Mouse (Mus musculus): ENCODE data around the gene Tmem110.
A peak's percentile ranks its signal among the peaks of the same experiment; 100 is the strongest.

Gene Tmem110

GRCm38 (mm10) chr14:30862368-30862767, 37.0 kb downstream of the Tmem110 start:
- DNase-seq (ENCODE audit: low read depth, low spot score) = no peak

- peak; percentile 47 for DNase-seq (ENCODE audit: low read depth, low spot score)
These were observed 39.9 kb downstream of the Tmem110 start for GRCm38 (mm10) chr14:30865311-30865710.

- peak; percentile 79 for DNase-seq (ENCODE audit: low read depth, low spot score)
These were observed 41.7 kb downstream of the Tmem110 start for GRCm38 (mm10) chr14:30867042-30867441.

DNA sequence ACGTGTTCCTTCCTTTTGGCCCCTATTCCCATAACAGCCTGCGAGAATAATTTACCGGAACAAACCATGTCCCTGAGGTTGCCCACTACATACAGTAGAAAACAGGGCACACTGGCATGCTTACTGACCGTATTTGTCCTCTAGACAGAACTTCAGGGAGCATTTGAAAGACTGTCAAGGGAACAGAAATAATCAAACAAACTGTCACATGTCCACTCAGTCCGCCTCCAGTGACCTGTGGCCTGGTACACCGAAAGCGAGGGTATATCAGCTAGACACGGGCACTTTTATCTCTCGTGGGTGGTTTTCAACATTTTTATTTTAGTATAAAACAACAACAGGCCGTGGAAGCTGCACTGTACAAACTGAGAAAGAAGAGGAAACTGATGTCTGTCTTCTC, 43.4 kb downstream of the Tmem110 start:
- no peak for DNase-seq (ENCODE audit: low read depth, low spot score)

- peak; percentile 65 for DNase-seq (ENCODE audit: low read depth, low spot score)
These were observed 44.0 kb downstream of the Tmem110 start for GRCm38 (mm10) chr14:30869391-30869801.

DNA sequence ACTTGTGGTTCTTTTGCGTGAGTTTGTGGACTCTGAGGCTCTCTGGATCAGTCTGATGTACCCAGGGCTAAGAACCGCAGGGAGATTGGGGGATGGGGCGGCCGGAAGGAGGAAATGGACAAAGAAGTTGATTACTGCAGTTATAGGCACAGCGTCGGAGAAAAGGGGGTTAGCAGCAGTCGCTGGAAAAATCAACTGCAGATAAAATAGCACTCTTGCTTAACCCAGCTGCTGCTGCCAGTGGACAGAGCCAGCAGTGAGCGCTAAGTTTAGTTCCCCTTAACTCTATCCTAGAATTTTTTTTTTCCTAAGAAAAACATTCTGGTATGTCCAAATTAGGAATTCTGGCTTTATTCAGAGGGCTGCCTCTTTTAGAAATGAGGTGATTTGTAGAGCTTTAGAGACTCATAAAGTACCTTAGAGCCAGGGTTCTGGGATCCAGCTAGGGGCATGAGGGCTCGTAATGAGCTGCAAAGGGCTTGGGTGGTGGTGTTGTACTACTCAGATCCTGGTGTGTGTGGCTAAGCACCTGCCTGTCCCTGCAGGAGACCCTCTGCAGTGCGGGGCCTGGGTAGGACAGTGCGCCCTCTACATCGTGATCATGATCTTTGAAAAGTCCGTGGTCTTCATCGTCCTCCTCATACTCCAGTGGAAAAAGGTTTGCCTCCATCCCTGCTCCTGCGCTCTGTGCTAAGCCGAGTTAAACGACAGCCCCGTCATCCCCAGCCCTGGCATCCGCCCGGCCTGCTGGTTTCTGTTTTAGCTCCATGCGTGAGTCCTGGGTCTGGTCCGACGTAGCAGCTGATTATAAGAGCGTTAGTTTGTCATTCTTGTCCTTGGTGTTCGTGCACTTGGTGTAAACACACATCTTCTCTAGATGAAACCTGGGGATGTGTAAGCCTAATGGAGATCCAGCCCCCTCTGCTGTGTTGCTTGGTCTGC, 45.1 kb downstream of the Tmem110 start:
- no peak for DNase-seq (ENCODE audit: low read depth, low spot score)

DNA sequence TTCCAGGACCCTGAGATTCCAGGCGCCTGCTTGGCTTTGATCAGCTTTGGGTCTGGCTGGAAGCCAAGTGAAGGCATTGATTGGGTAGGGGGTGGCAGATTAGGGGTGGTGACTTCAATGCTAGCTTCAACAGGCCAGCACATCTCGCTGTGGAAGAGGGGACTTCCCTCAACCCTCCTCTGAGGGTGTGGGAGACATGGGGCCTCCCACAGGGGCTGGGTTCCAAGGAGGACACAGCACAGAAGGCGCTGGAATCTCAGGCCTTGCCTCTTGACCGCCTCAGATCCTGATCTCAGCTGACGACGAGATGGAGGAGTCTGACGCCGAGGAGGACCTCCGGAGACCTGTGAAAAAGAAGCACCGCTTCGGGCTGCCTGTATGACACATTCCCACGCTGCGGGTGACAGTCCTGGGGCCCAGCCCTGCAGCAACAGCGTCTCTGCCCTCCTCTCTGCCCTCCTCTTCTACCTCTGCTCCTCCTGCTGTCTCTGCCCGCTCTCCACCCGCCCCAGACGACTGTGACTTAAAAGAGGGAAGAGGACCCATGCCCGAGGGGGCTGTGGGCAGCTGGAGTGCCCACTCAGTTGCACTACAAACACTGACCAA, 48.8 kb downstream of the Tmem110 start:
- no peak for DNase-seq (ENCODE audit: low read depth, low spot score)

DNA sequence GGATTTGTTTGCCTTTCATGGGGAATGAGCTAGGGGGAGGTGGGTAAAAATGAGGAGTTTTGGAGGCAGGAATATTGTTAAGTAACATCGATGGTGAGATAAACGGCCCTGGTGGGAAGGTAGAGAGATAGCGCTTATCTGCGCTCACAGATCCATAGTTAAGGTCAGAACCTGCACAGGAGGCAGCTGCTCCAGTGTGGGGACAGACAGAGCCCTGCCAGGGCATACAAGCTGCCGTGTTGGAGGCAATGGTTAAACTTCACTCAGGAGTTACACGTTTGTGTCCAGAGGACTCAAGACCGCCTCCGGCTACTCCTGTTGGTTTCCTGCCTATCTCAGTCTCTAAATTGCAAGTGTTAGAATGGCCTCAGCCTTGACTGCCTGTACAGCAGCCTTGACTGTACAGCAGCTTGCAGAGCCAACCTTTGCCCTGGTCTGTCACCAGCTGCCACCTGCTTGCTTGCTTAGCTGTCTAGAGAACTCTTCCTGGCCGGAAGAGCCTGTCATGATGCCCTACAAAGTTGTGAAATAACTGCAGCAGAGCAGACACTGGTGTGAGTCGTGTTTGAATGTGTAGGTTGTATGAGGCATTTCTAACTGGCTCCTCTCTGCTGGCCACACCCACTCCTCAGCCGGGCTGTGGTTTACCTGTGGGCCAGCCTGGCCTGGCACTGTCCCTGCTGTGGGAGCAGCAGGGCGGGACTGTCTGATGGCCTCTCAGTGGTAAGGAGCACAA, 49.9 kb downstream of the Tmem110 start:
- DNase-seq (ENCODE audit: low read depth, low spot score) = no peak

DNA sequence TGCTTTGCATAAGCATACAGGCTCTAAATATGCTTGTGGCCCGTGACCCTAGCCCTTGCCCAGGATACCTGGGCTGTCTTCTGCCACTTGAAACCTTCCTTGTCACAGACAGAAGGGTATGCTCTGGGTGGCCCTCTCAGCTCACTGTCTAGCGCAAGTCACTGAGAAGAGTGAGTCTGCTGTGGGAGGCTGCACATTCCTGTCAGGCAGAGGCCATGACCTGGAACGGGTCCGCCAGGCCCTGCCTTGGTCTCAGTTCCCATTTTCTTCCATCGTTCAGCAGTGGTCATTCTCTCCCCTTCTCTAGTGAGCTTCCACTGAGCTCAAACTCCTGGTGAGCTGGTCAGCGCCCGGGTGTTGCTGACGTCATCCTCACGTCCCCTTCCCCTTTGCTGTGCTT, 50.6 kb downstream of the Tmem110 start:
- no peak for DNase-seq (ENCODE audit: low read depth, low spot score)

GRCm38 (mm10) chr14:30876451-30876850, 51.1 kb downstream of the Tmem110 start:
- DNase-seq (ENCODE audit: low read depth, low spot score) = no peak

GRCm38 (mm10) chr14:30877827-30878226, 52.4 kb downstream of the Tmem110 start:
- no peak for DNase-seq (ENCODE audit: low read depth, low spot score)

DNA sequence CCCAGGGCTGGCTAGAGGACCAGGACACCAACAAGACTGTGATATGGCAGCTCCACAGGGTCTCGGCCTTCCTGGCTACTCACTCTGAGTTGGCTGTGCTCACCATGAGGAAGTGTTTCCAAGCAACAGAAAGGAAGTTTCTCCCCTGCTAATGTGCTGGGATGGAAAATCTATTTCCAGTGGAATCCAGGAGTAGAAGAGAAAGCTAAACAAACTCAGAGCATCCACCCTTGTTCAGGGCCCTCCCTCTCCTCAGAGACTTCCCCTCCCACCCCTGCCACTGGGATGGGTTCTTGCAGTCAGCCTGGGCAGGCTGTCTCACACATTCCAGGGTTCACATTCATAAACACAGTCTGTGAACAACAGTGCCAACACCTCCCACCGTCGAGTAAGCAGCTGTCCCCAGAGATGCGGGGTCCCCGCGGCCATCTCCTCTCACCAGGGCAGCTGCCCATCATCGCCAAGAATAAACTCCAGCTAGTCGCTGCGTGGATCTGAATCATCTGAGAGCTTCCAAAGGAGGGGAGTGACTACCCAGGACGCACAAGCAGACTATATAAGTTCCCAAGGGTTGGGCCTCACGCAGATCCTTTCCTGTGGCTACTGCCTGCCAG, 53.7 kb downstream of the Tmem110 start, which contains the start of gene Mustn1:
Gene Mustn1 (plus strand): TSS at position 243 of the 614 bp plus-strand sequence.
- DNase-seq (ENCODE audit: low read depth, low spot score) = no peak

DNA sequence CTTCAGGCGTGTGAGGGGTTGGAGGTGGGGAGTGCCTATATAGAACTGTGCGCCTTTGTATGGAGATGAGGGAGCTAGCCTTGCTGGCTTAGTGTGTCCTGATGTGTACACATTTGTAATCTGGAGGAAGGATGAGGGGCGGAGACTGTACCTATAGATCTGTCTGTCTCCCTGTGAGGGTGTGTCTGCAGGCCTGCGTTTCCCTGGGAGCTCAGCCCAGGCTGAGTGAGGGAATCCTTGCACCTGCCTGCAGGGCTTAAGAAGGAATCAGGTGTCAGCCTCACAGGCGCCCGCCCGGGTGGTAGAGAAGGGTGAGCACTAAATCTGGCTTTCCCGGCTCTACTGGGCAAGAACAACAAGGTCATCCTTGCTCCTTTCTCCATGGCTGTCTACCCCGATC, 54.4 kb downstream of the Tmem110 start:
- peak; percentile 53 for DNase-seq (ENCODE audit: low read depth, low spot score)

GRCm38 (mm10) chr14:30880251-30880650, 54.9 kb downstream of the Tmem110 start:
- DNase-seq (ENCODE audit: low read depth, low spot score) = no peak

GRCm38 (mm10) chr14:30880811-30881717, 55.7 kb downstream of the Tmem110 start:
- peak; percentile 56 for DNase-seq (ENCODE audit: low read depth, low spot score)

DNA sequence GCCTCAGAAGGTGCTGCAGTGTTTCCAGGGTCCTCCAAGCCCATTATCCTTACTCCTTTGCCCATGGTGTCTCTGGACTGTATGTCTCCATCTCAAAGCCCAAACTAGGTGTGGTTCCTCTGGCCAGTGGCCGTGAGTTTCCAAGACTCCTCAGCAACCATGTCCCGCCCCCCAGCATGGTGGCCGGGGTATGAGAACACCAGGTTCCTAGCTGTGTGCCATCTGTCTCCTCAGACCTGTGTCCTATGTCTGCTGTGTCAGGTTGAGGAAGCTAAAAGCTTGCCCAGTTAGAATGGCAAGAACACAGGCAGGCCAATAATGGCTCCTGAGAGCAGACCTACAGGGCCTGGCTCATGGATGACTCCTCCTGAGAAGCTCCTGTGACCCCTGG, 56.3 kb downstream of the Tmem110 start:
- no peak for DNase-seq (ENCODE audit: low read depth, low spot score)

- peak; percentile 54 for DNase-seq (ENCODE audit: low read depth, low spot score)
These were observed 59.9 kb downstream of the Tmem110 start for GRCm38 (mm10) chr14:30885298-30885697.

DNA sequence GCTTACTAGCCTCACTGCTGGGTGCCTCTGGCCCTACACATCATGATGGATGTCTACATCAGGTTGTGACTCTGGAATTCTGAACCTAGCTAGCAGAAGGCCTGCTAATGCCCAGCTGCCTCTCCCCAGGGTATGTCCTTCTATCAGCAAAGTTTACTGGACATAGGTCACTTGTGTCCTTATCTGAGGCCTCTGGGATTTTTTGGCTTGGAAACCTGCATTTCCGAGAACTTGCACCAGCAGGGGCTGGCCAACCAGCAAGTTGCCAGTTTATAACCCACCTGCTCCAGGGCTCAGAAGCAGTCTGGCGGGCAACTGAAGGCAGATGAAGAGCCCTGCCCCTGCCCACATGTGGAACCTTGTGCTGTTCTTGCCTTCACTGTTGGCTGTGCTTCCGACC, 60.8 kb downstream of the Tmem110 start, which contains the start of gene Itih4:
Gene Itih4 (plus strand): TSS at position 273 of the 400 bp plus-strand sequence.
- no peak for DNase-seq (ENCODE audit: low read depth, low spot score)

- DNase-seq (ENCODE audit: low read depth, low spot score) = peak; percentile 64
These were observed 62.9 kb downstream of the Tmem110 start for GRCm38 (mm10) chr14:30888271-30888732.

- peak; percentile 81 for DNase-seq (ENCODE audit: low read depth, low spot score)
These were observed 74.6 kb downstream of the Tmem110 start for GRCm38 (mm10) chr14:30899972-30900371.
